Mouse (Mus musculus): ENCODE measurements around the gene Gm12695. TPM values are rescaled to one million over a fixed set of nuclear protein-coding genes. Genes with fewer than 3 reads are reported as not detected.

Gene Gm12695
- total and polyA plus RNA-seq, 2 experiments from 2014 or later: not detected

DNA sequence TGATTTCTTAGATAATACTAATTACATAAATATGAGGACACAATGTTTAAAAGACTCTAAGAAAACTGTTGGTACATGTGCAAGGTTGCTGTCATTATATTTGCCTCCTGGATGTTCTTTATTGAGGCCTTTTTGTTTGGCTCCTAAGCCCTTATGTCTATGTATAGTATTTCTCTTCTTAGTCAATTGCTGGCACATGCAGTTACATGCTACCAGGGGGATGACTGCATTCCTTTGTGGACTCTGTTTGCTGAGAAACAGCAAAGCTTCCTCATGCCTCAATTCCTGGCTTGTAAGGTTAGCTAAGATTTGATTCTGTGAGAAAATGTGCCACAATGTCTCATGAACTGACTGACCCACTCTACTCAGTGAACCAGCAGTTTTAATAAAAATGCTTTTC lies 6.3 kb upstream of the Gm12695 start:
- DNase-seq (ENCODE audit: low spot score): no peak
- Histone ChIP-seq H3K4me1 (ENCODE audit: control insufficient read depth, insufficient read depth) (no peaks in the 10 kb centered on the region), H3K4me2 (ENCODE audit: low read depth, low read length) (no peak overlapping the region), H3K4me3 (ENCODE audit: low read depth, low read length) (no peak overlapping the region), H3K36me3 (replicated peaks; ENCODE audit: control insufficient read depth, insufficient read depth, low read length) (no peaks in the 10 kb centered on the region), H3K9ac (replicated peaks; ENCODE audit: low read depth, low read length) (no peak overlapping the region), H3K27ac (ENCODE audit: low read depth) (no peak overlapping the region), H3K27me3 (ENCODE audit: control insufficient read depth, insufficient read depth, low read length) (no peaks in the 10 kb centered on the region), H3K9me3 (replicated peaks; ENCODE audit: control insufficient read depth, low read length) (no peaks in the 10 kb centered on the region)
- TF ChIP-seq CTCF (IDR thresholded peaks at IDR 0.05; ENCODE audit: low read depth) (no peak), EP300 (IDR thresholded peaks at IDR 0.05; ENCODE audit: low read depth) (no peak)
- ATAC-seq (ENCODE audit: insufficient read depth, low read depth): no peak

DNA sequence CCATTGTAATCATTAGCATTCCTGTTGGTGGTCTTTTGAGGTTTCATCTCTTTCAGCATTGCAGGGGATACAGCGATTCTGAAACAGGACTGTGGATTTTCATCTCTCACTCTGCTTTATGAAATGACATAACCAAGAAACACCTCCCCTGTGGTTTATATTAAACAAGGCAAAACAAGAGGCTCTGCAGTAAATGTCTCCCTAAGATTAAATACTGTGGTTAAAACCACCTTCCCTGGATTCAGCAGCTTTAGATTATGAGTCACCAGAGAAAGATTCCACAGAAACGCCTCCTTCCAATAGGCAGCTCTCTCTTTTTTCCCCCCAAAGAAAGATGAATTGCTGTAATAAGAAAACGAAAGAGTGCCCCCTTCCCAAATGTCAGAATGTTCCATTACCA lies 4.9 kb upstream of the Gm12695 start:
- ATAC-seq (ENCODE audit: insufficient read depth, low read depth) (no peak), DNase-seq (ENCODE audit: low spot score) (no peak)
- no peaks in the 10 kb centered on the region for H3K9me3 ChIP-seq (replicated peaks; ENCODE audit: control insufficient read depth, low read length)
- no peaks in the 10 kb centered on the region for H3K27me3 ChIP-seq (ENCODE audit: control insufficient read depth, insufficient read depth, low read length)
- WGBS: 50% methylated on average over 3 of the region's 3 CpGs
- no peak overlapping the region for H3K9ac ChIP-seq (replicated peaks; ENCODE audit: low read depth, low read length)
- H3K4me3 ChIP-seq (ENCODE audit: low read depth, low read length): no peak overlapping the region
- no peak overlapping the region for H3K27ac ChIP-seq (ENCODE audit: low read depth)
- no peaks in the 10 kb centered on the region for H3K4me1 ChIP-seq (ENCODE audit: control insufficient read depth, insufficient read depth)
- no peak overlapping the region for H3K4me2 ChIP-seq (ENCODE audit: low read depth, low read length)
- no peak for TF ChIP-seq EP300 (IDR thresholded peaks at IDR 0.05; ENCODE audit: low read depth)
- no peak for TF ChIP-seq CTCF (IDR thresholded peaks at IDR 0.05; ENCODE audit: low read depth)
- no peaks in the 10 kb centered on the region for H3K36me3 ChIP-seq (replicated peaks; ENCODE audit: control insufficient read depth, insufficient read depth, low read length)

DNA sequence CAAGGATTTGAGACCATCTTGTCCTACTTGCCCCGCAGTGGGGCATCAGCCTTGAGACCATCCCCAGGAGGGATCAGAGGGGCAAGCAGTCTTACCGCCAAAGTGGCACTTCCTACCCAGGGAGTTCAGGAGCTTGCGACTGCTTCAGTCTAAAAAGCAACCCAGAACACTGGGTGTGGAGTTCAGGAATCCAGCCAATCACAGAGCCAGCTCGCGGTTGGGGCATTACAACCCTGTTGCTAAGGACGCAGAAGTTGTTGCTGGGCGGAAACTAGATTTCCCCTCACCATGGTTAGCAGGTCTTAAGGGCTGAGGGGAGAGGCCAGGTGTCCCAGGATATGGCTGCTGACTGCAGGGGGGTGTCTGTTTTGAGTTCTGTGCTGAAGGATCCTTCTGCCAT lies 1.6 kb upstream of the Gm12695 start:
- ATAC-seq (ENCODE audit: insufficient read depth, low read depth) (no peak), DNase-seq (ENCODE audit: low spot score) (no peak)
- Histone ChIP-seq H3K36me3 (replicated peaks; ENCODE audit: control insufficient read depth, insufficient read depth, low read length) (no peaks in the 10 kb centered on the region), H3K4me1 (ENCODE audit: control insufficient read depth, insufficient read depth) (no peaks in the 10 kb centered on the region), H3K9me3 (replicated peaks; ENCODE audit: control insufficient read depth, low read length) (no peaks in the 10 kb centered on the region), H3K4me2 (ENCODE audit: low read depth, low read length) (no peak overlapping the region), H3K9ac (replicated peaks; ENCODE audit: low read depth, low read length) (no peak overlapping the region), H3K27me3 (ENCODE audit: control insufficient read depth, insufficient read depth, low read length) (no peaks in the 10 kb centered on the region), H3K27ac (ENCODE audit: low read depth) (no peak overlapping the region), H3K4me3 (ENCODE audit: low read depth, low read length) (no peak overlapping the region)
- 16% methylated on average over 7 of the region's 7 CpGs for WGBS
- TF ChIP-seq CTCF (IDR thresholded peaks at IDR 0.05; ENCODE audit: low read depth): no peak
- TF ChIP-seq EP300 (IDR thresholded peaks at IDR 0.05; ENCODE audit: low read depth): no peak

DNA sequence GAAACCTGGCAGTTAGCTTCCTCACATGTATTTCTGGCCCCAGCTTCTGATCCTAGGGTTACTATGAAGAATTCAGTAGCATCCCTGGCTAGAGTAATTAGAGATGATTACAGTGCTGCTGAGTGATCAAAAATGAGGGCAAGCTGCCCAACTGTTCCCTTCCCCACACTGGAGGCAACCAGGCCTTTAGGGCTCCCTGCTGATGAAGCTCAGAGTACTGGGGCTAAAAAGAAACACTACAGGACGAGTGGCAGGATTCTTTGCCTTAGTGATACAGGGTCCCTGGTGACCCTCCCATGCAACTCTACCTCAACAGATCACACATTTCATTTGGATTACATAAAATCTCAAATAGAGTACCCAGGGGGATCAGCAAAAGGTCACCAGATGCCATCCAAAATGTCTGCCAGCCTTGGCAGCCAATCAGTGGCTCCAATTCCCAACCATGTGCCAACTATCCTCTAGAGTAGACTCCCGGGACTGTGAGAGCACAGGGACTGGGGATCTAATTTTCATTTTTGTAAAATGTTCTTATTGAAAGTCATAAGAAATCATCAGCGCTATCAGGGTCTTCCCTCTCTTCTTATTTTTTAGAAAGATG lies 11.9 kb downstream of the Gm12695 start:
- H3K4me3 ChIP-seq (ENCODE audit: low read depth, low read length): no peak overlapping the region
- no peaks in the 10 kb centered on the region for H3K27me3 ChIP-seq (ENCODE audit: control insufficient read depth, insufficient read depth, low read length)
- no peaks in the 10 kb centered on the region for H3K9me3 ChIP-seq (replicated peaks; ENCODE audit: control insufficient read depth, low read length)
- 69% methylated on average over 3 of the region's 3 CpGs for WGBS
- no peak for ATAC-seq (ENCODE audit: insufficient read depth, low read depth)
- H3K36me3 ChIP-seq (replicated peaks; ENCODE audit: control insufficient read depth, insufficient read depth, low read length): no peaks in the 10 kb centered on the region
- no peak for TF ChIP-seq CTCF (IDR thresholded peaks at IDR 0.05; ENCODE audit: low read depth)
- no peak overlapping the region for H3K4me2 ChIP-seq (ENCODE audit: low read depth, low read length)
- no peak for DNase-seq (ENCODE audit: low spot score)
- no peaks in the 10 kb centered on the region for H3K4me1 ChIP-seq (ENCODE audit: control insufficient read depth, insufficient read depth)
- H3K27ac ChIP-seq (ENCODE audit: low read depth): no peak overlapping the region
- H3K9ac ChIP-seq (replicated peaks; ENCODE audit: low read depth, low read length): no peak overlapping the region

DNA sequence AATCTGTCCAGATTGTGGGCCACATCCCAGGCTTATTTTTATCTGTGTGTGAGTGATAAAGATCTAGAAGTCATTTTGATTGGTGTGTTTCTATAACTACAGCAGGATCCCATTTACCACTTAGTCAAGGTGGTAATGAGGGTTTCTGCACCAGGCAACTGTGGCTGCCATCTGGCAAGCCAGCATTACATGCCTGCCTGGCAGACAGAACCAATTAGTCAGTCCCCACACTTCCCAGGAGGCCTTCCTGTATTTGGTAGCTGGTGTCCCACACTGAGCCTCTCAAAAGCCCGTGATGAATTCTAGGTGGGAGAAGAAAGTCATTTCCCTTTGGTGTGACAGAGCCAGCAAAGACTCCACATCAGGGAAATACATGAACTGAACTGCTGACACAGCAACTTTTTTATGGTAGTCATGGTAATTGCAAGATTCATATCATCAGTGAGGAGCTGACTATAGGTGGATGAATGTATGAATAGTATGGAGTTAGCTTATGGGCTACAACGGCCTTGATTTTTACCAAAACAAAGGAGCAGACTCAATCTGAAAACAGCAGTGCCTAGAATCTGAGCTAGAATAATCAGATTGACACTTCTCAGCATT lies 18.5 kb downstream of the Gm12695 start:
- no peak for DNase-seq (ENCODE audit: low spot score)
- Histone ChIP-seq H3K9ac (replicated peaks; ENCODE audit: low read depth, low read length) (no peak overlapping the region), H3K27me3 (ENCODE audit: control insufficient read depth, insufficient read depth, low read length) (no peaks in the 10 kb centered on the region), H3K9me3 (replicated peaks; ENCODE audit: control insufficient read depth, low read length) (no peaks in the 10 kb centered on the region), H3K27ac (ENCODE audit: low read depth) (no peak overlapping the region), H3K36me3 (replicated peaks; ENCODE audit: control insufficient read depth, insufficient read depth, low read length) (no peaks in the 10 kb centered on the region), H3K4me1 (ENCODE audit: control insufficient read depth, insufficient read depth) (no peaks in the 10 kb centered on the region), H3K4me3 (ENCODE audit: low read depth, low read length) (no peak overlapping the region), H3K4me2 (ENCODE audit: low read depth, low read length) (no peak overlapping the region)
- 39% methylated on average over 2 of the region's 2 CpGs for WGBS
- no peak for ATAC-seq (ENCODE audit: insufficient read depth, low read depth)
- no peak for TF ChIP-seq EP300 (IDR thresholded peaks at IDR 0.05; ENCODE audit: low read depth)

DNA sequence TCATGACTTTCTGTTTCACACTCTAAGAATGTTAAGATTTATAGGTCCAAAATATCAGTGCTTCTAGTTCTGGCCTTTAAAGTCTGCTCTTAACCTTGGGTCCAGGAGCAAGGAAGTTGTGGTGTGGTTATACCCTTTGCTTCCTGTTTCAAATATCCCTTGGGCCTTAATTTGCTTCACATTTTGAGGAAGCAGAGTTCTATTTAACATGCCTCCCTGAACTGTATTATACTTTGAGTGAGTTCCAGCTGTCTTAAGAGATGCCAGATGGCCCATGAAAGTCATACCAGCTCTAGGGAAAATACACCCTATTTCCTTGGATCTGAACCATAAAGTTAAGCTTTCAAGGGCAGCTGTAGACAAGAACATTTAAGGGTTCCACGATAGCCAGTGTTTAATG lies 33.0 kb downstream of the Gm12695 start:
- H3K4me1 ChIP-seq (ENCODE audit: control insufficient read depth, insufficient read depth): no peaks in the 10 kb centered on the region
- H3K9ac ChIP-seq (replicated peaks; ENCODE audit: low read depth, low read length): no peak overlapping the region
- H3K27ac ChIP-seq (ENCODE audit: low read depth): no peak overlapping the region
- no peaks in the 10 kb centered on the region for H3K9me3 ChIP-seq (replicated peaks; ENCODE audit: control insufficient read depth, low read length)
- no peaks in the 10 kb centered on the region for H3K27me3 ChIP-seq (ENCODE audit: control insufficient read depth, insufficient read depth, low read length)
- DNase-seq (ENCODE audit: low spot score) (no peak), ATAC-seq (ENCODE audit: insufficient read depth, low read depth) (no peak)
- no peak overlapping the region for H3K4me3 ChIP-seq (ENCODE audit: low read depth, low read length)
- 67% methylated on average over 1 of the region's 1 CpGs for WGBS
- TF ChIP-seq EP300 (IDR thresholded peaks at IDR 0.05; ENCODE audit: low read depth): no peak
- no peaks in the 10 kb centered on the region for H3K36me3 ChIP-seq (replicated peaks; ENCODE audit: control insufficient read depth, insufficient read depth, low read length)
- H3K4me2 ChIP-seq (ENCODE audit: low read depth, low read length): no peak overlapping the region

Measured in heart, postnatal 0 days (tissue).